Mouse (Mus musculus): Measurements from ENCODE around the gene Pigc.

GRCm38 (mm10) chr1:161976255-161977182 is 7.5 kb downstream of the Pigc start:
- TF ChIP-seq POLR2A (IDR thresholded peaks at IDR 0.05; ENCODE audit: insufficient read depth, low read depth, low read length) (no peak), CTCF (IDR thresholded peaks at IDR 0.05) (peak; percentile 94), EP300 (IDR thresholded peaks at IDR 0.05; ENCODE audit: insufficient read depth, low read depth, low read length) (no peak)

Data from heart, adult 2 months (tissue).